Mouse (Mus musculus) right cerebral cortex, adult 18-20 months (tissue): ENCODE data around the gene Atad3a.
"Not testable (repeated sequence)": the region's sequence is repeated elsewhere in the genome, so short reads cannot be mapped to it uniquely, and the experiment has no call there.

Experiments
- DNase-seq: peaks from one replicate; pipeline ENCODE4 v3.0.0; 2022; ENCODE audit warnings: mixed read lengths

The Atad3a gene

GRCm38 (mm10) chr4:155774280-155774754 lies 13.4 kb upstream of the Atad3a start, which contains the start of gene Vwa1:
Vwa1 (minus strand) TSS chr4:155774698.
- DNase-seq, result peak; percentile 92

- DNase-seq, result no peak
Observed at GRCm38 (mm10) chr4:155773335-155774078, 12.6 kb upstream of the Atad3a start.

GRCm38 (mm10) chr4:155772786-155773185 lies 11.9 kb upstream of the Atad3a start:
- DNase-seq, result no peak

DNA sequence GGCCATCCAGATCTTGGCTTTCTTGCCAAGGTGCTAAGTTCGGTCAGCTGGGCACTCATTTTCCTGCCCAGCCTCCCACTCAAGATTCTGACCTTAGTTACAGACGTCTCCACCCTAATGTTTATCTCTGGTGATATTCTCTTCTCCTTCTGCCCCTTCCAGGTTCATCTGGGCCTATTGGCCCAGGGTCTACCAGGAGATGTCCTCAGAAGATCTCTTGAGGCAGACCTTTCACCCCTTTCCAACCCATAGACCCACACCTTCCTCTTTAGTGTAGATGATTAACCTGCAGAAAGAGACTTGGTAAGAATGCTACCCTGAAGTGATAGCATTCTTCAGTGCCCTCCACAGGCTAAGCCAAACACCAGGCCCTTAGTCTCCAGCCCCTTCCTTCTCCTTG lies 10.8 kb upstream of the Atad3a start:
- no peak for DNase-seq

- DNase-seq, result no peak
Observed at GRCm38 (mm10) chr4:155770626-155771025, 9.7 kb upstream of the Atad3a start.

GRCm38 (mm10) chr4:155769880-155770512 lies 9.1 kb upstream of the Atad3a start:
- DNase-seq, result peak; percentile 86

- no peak for DNase-seq
Observed at GRCm38 (mm10) chr4:155769496-155769879, 8.6 kb upstream of the Atad3a start.

GRCm38 (mm10) chr4:155762357-155762756 lies 1.5 kb upstream of the Atad3a start:
- no peak for DNase-seq

- DNase-seq, result no peak
Observed at GRCm38 (mm10) chr4:155761356-155762099, 635 bp upstream of the Atad3a start.

DNA sequence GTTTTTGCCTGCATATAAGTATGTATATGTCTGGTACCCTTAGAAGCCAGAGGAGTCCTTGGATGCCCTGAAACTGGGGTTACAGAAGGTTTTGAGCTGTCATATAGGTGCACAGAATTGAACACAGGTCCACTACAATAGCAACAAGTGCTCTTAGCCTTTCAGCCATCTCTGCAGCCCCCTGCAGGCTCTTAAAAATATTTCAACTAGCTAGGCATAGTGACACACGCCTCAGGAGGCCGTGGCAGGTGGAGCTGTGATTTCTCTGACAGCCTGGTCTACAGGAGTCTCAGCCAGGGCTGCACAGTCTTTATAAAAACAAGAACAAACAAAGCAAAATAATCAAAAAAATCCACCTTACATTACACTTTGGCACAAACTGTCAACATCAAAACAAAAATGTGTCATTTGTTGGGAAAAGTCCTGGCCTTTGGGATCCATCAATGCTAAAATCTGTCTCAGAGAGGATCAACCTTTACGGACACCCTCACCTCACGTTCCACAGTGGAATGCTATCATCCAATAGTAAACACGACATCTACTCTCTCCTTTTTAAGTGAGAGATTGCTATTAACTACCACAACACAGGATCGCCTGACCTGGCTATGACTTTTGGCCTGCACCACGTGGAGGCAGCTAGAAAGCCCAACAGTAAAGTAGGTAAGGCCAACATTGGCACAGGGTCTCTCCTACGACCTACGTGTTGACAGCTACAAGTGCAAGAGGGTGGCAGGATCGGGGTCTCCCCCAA lies 856 bp downstream of the Atad3a start:
- no peak for DNase-seq

DNA sequence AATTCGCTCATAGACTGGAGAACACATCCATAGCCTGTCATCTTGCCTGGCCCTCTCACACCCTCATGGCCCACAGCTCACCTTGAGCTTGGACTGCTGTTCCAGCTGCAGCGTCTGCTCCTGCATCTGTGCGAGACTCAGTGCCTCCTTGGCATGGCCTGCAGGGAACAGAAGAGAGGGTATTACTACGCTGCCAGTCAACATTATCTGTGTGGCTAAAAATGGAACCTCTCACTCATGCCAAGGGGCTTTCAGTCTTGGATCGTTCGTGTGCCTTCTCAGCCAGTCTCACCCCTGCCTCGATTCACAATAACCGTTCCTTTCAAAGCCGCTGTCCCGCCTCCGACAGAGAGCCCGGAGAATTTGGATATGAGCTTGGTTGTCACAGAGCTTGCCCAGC lies 3.9 kb downstream of the Atad3a start:
- DNase-seq, result no peak

DNA sequence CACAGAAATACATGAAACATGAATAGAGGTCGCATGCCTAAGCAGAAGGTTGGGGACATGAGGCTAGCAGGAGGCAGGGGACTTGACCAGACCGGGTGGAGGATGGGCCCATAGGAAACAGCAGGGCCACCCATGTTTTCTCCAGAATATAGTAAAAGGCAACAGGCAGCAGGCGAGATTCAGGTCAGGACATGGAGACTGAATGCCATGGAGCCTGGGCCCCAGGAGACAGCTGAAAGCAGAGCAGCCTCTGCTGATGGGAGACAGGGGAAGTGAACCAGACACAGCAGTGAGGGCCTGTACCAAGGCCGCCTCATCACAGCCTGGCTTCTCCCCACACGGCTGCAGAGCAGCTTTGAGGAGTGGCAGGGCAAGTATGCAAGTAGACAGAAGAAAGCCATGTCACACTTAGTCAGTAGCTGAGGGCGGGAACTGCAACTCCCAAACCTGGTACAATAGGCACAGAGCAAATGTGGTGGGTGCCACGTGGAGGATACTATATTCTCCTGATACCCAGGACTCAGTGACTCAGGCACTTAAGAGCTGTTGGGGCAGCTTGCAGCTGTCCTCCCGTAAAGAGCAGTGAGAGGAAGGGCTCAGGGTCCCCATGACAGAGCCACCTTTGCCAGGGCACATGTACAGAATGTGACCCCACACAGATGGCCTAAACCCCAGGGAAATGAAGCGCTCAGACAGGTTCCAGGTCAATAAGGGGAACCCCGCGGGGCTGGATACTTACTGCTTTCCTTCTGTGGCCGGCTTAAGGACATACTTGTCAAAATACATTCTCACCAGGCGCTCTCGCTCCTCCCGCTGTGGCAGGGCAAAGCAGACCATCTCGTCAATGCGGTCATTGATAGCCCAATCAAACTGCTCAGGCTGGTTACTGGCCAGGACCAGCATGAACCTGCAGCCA lies 14.1 kb downstream of the Atad3a start:
- no peak for DNase-seq

DNA sequence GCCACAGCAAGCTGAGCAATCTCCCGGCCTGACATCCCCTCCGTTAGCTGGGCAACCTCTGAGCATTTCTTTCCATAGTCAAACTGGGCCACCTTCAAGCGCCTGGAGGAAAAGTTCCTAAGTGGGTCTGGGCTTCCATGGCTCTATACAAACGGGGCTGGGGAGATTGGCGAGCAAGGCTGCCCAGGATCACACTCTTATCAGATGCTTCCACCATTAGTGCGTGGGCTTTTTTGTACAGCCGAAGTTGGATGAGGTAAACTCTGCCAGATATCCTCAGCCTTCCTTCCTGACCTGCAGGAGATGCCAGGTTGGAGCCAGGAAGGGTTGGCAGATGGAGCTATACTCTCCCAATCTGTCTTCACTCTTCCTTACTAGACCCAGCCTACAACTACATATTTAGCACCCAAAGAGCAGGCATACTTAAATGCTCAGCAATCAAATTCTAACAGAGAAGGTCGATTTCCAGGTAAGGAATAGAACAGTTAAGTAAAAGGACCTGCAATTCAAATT lies 14.8 kb downstream of the Atad3a start:
- no peak for DNase-seq

GRCm38 (mm10) chr4:155745136-155745535 lies 15.8 kb downstream of the Atad3a start:
- no peak for DNase-seq

GRCm38 (mm10) chr4:155744474-155744873 lies 16.4 kb downstream of the Atad3a start:
- DNase-seq, result no peak

GRCm38 (mm10) chr4:155742684-155743083 lies 18.2 kb downstream of the Atad3a start:
- no peak for DNase-seq

DNA sequence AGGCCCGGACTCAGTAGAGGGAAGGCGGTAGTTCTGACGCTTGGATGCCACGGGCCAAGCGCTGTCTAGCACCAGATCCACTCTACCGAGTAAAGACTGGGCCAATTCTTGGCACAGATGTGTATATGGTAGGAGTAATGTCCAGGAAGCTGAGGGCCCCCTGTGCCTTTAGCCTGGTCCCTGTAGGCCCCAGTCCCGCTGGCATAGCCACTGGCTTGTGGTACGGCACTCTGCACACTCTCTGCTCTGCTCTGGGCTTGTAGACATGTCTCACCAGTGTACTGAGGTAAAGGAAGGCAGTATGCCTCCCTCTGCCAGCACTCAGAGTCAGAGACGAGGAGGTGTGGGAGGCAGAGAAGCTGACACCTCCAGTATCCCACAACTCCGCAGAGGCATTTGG lies 20.2 kb downstream of the Atad3a start:
- not testable (repeated sequence) for DNase-seq

- no peak for DNase-seq
Observed at GRCm38 (mm10) chr4:155739741-155740636, 20.9 kb downstream of the Atad3a start.

GRCm38 (mm10) chr4:155739152-155739551 lies 21.7 kb downstream of the Atad3a start:
- DNase-seq, result no peak

- DNase-seq, result peak; percentile 68
Observed at GRCm38 (mm10) chr4:155738262-155738661, 22.6 kb downstream of the Atad3a start.
